Mouse (Mus musculus) layer of hippocampus, postnatal 25 days (tissue): Measurements from ENCODE around the gene Hrc. TPM values are rescaled to one million over a fixed set of nuclear protein-coding genes. Genes with fewer than 3 reads are reported as not detected.
"Not testable (repeated sequence)": the region's sequence is repeated elsewhere in the genome, so short reads cannot be mapped to it uniquely, and the experiment has no call there.

Experiments
- DNase-seq, 2 experiments: peaks; one replicate each; pipeline ENCODE4 v3.0.0; 2022; ENCODE audit warnings: mixed read lengths in 2 of 2, low spot score in 1 of 2; ENCODE audit errors: extremely low spot score in 1 of 2
- total RNA-seq, 2 experiments: library from RNA; stranded (reverse); gene quantifications; 2 replicates each; pipeline ENCODE4 v1.2.3; 2021

The Hrc gene
- total RNA-seq, 2 experiments from 2014 or later = 0.17 TPM; not detected in 1

GRCm38 (mm10) chr7:45332685-45333425, 2.2 kb upstream of the Hrc start:
- no peak for DNase-seq

GRCm38 (mm10) chr7:45333431-45333982, 1.6 kb upstream of the Hrc start, which contains the start of gene Trpm4:
Trpm4 (minus strand) TSS chr7:45333780.
- peak; percentile 64 to 65 for DNase-seq

- DNase-seq = no peak
These were observed 485 bp upstream of the Hrc start for GRCm38 (mm10) chr7:45334605-45335004.

GRCm38 (mm10) chr7:45336319-45336718, 1.2 kb downstream of the Hrc start:
- no peak for DNase-seq

- DNase-seq = no peak
These were observed 2.4 kb downstream of the Hrc start for GRCm38 (mm10) chr7:45337469-45337868.

GRCm38 (mm10) chr7:45338161-45338911, 3.2 kb downstream of the Hrc start:
- DNase-seq = no peak

- DNase-seq = no peak
These were observed 4.4 kb downstream of the Hrc start for GRCm38 (mm10) chr7:45339410-45340065.

- DNase-seq = no peak
These were observed 5.0 kb downstream of the Hrc start for GRCm38 (mm10) chr7:45340066-45340442.

GRCm38 (mm10) chr7:45340669-45341068, 5.6 kb downstream of the Hrc start:
- DNase-seq = no peak

GRCm38 (mm10) chr7:45341303-45341702, 6.2 kb downstream of the Hrc start:
- DNase-seq = peak in 1 of 2 experiments; percentile 73

- DNase-seq = no peak
These were observed 7.0 kb downstream of the Hrc start for GRCm38 (mm10) chr7:45342081-45342480.

- DNase-seq = peak in 1 of 2 experiments; percentile 39
These were observed 8.5 kb downstream of the Hrc start for GRCm38 (mm10) chr7:45343543-45343942.

GRCm38 (mm10) chr7:45346905-45347304, 11.8 kb downstream of the Hrc start:
- DNase-seq = no peak

- no peak for DNase-seq
These were observed 18.0 kb downstream of the Hrc start for GRCm38 (mm10) chr7:45353041-45353440.

GRCm38 (mm10) chr7:45355318-45356020, 20.4 kb downstream of the Hrc start:
- DNase-seq = no peak

- DNase-seq = no peak
These were observed 21.0 kb downstream of the Hrc start for GRCm38 (mm10) chr7:45356087-45356486.

GRCm38 (mm10) chr7:45359081-45359480, 24.0 kb downstream of the Hrc start:
- DNase-seq = not testable (repeated sequence)

- DNase-seq = no peak
These were observed 25.5 kb downstream of the Hrc start for GRCm38 (mm10) chr7:45360404-45361125.

- peak; percentile 69 to 74 for DNase-seq
These were observed 26.2 kb downstream of the Hrc start for GRCm38 (mm10) chr7:45361243-45361804.
